In genomic region chr5:150206749-150207148, GRCm38 (mm10) we compare ENCODE assay signal across 20 mouse cellular contexts.
DNase-seq lines count a peak whose midpoint lies in the region; ATAC-seq and TF ChIP-seq lines count a peak whose summit lies in the region.
"Had no signal": no experiment of that assay in that cellular context is flagged by ENCODE, and none has a peak within 500 bp of the region (broad histone marks: within the 10 kb centered on the region; RNA-seq: fewer than 3 reads in every experiment).

No protein-coding gene starts in this region.

- TF ChIP-seq EP300 in heart, adult 2 months (IDR thresholded peaks at IDR 0.05; ENCODE audit: insufficient read depth, low read depth, low read length): no peak

- 91% methylated on average over 6 of the region's 6 CpGs for WGBS in heart, adult 2 months
- WGBS in heart, embryonic 11.5 days (ENCODE audit: insufficient replicate concordance): 76% methylated on average over 6 of the region's 6 CpGs
- WGBS in lung, embryonic 14.5 days: 86% methylated on average over 6 of the region's 6 CpGs

- intact Hi-C loops in heart, adult 2 months (cut with DNase I): no loop called here

- H3K36me3 ChIP-seq in heart, adult 2 months (ENCODE audit: control insufficient read depth, insufficient read depth, low read length): no peaks in the 10 kb centered on the region
- no peaks in the 10 kb centered on the region for H3K36me3 ChIP-seq in heart, embryonic 11.5 days (ENCODE audit: control insufficient read depth, insufficient read depth, low read length)
- H3K36me3 ChIP-seq in lung, embryonic 14.5 days (ENCODE audit: insufficient read depth): no peaks in the 10 kb centered on the region
- H3K36me3 ChIP-seq: embryonic facial prominence, embryonic 12.5 days; heart, embryonic 12.5 days; limb, embryonic 13.5 days; liver, embryonic 13.5 days; lung, embryonic 15.5 days had no signal

- no peak overlapping the region for H3K4me2 ChIP-seq in heart, embryonic 11.5 days
- no peak overlapping the region for H3K4me2 ChIP-seq in lung, embryonic 14.5 days

- no peak overlapping the region for H3K27ac ChIP-seq in heart, adult 2 months
- H3K27ac ChIP-seq in heart, embryonic 11.5 days (ENCODE audit: low read depth, low read length): no peak overlapping the region
- H3K27ac ChIP-seq in lung, embryonic 14.5 days (ENCODE audit: low read depth): no peak overlapping the region
- H3K27ac ChIP-seq in cortical plate, adult 2 months (ENCODE audit: insufficient read depth, low read length): no peak overlapping the region
- H3K27ac ChIP-seq: embryonic facial prominence, embryonic 12.5 days; limb, embryonic 13.5 days; liver, embryonic 13.5 days; lung, embryonic 15.5 days; macrophage had no signal

- TF ChIP-seq POLR2A in heart, adult 2 months (IDR thresholded peaks at IDR 0.05; ENCODE audit: insufficient read depth, low read depth, low read length): no peak
- no peak for TF ChIP-seq POLR2A in cortical plate, adult 2 months (IDR thresholded peaks at IDR 0.05; ENCODE audit: extremely low read depth, insufficient read depth, low read length)

- H3K79me2 ChIP-seq in heart, adult 2 months (replicated peaks; ENCODE audit: control insufficient read depth, insufficient read depth, low read length): peaks cover 1% of the 10 kb centered on the region; the same call in 1 of the 2 replicates

- peak; percentile 41 for TF ChIP-seq CTCF in heart, adult 2 months (IDR thresholded peaks at IDR 0.05)
- peak; percentile 35; the same call in 1 of the 2 replicates for TF ChIP-seq CTCF in lung, embryonic 14.5 days (IDR thresholded peaks at IDR 0.05; ENCODE audit: low read depth)
- 0 out of 2 replicates have a peak, but pooled peaks have one; percentile 3 for TF ChIP-seq CTCF in cortical plate, adult 2 months (IDR thresholded peaks at IDR 0.05; ENCODE audit: extremely low read depth, insufficient read depth, low read length)

- no peaks in the 10 kb centered on the region for H3K27me3 ChIP-seq in heart, adult 2 months (ENCODE audit: control insufficient read depth, insufficient read depth, low read length)
- H3K27me3 ChIP-seq in heart, embryonic 11.5 days (ENCODE audit: control insufficient read depth, insufficient read depth, low read length): no peaks in the 10 kb centered on the region
- H3K27me3 ChIP-seq in lung, embryonic 14.5 days (ENCODE audit: insufficient read depth, low read length): no peaks in the 10 kb centered on the region
- H3K27me3 ChIP-seq: embryonic facial prominence, embryonic 12.5 days; heart, embryonic 12.5 days; limb, embryonic 13.5 days; liver, embryonic 13.5 days; lung, embryonic 15.5 days had no signal

- H3K4me1 ChIP-seq in heart, adult 2 months (ENCODE audit: control insufficient read depth, insufficient read depth, low read length): peaks cover 2% of the 10 kb centered on the region
- H3K4me1 ChIP-seq in heart, embryonic 11.5 days (ENCODE audit: control insufficient read depth, insufficient read depth, low read length): no peaks in the 10 kb centered on the region
- no peaks in the 10 kb centered on the region for H3K4me1 ChIP-seq in lung, embryonic 14.5 days (ENCODE audit: insufficient read depth)
- H3K4me1 ChIP-seq in cortical plate, adult 2 months (ENCODE audit: control insufficient read depth, insufficient read depth, low read length): no peaks in the 10 kb centered on the region
- H3K4me1 ChIP-seq: liver, embryonic 13.5 days; lung, embryonic 15.5 days had no signal

- no peak overlapping the region for H3K9ac ChIP-seq in heart, adult 2 months (ENCODE audit: low read depth, low read length)
- no peak overlapping the region for H3K9ac ChIP-seq in heart, embryonic 11.5 days (ENCODE audit: low read depth, low read length)
- H3K9ac ChIP-seq in lung, embryonic 14.5 days: no peak overlapping the region
- H3K9ac ChIP-seq: embryonic facial prominence, embryonic 12.5 days; limb, embryonic 13.5 days; liver, embryonic 13.5 days; lung, embryonic 15.5 days had no signal

- no peak for ATAC-seq in heart, embryonic 11.5 days (replicated peaks; ENCODE audit: insufficient number of reproducible peaks, low FRiP score, low TSS enrichment)
- ATAC-seq in lung, embryonic 14.5 days (ENCODE audit: insufficient read depth): no peak
- ATAC-seq: CD4-positive, CD25-positive, alpha-beta regulatory T cell, adult 4 months had no signal

- DNase-seq in heart, adult 2 months: no peak
- DNase-seq in lung, embryonic 14.5 days: no peak
- DNase-seq in lung, postnatal 25 days (ENCODE audit: low spot score): no peak
- DNase-seq in ES-CJ7 (ENCODE audit: low read depth, low spot score): peak; percentile 36
- no peak for DNase-seq in frontal cortex, adult 2 months (ENCODE audit: extremely low spot score in 1 of 2, low spot score in 1 of 2)
- DNase-seq: cerebellum, adult 11-12 months; cerebellum, postnatal 10 days; heart, postnatal 10 days; kidney, adult 8-10 months; kidney, postnatal 10 days; layer of hippocampus, postnatal 36 days; liver, embryonic 13.5 days had no signal

- H3K9me3 ChIP-seq in heart, embryonic 11.5 days (replicated peaks; ENCODE audit: control insufficient read depth, low read length): no peaks in the 10 kb centered on the region
- no peaks in the 10 kb centered on the region for H3K9me3 ChIP-seq in lung, embryonic 14.5 days (ENCODE audit: low read depth, low read length)
- H3K9me3 ChIP-seq: embryonic facial prominence, embryonic 12.5 days; limb, embryonic 13.5 days; liver, embryonic 13.5 days; lung, embryonic 15.5 days had no signal

- no peak overlapping the region for H3K4me3 ChIP-seq in heart, adult 2 months
- no peak overlapping the region for H3K4me3 ChIP-seq in heart, embryonic 11.5 days (ENCODE audit: low read depth, low read length)
- H3K4me3 ChIP-seq in lung, embryonic 14.5 days (ENCODE audit: low read depth, low read length): no peak overlapping the region
- H3K4me3 ChIP-seq in cortical plate, adult 2 months (ENCODE audit: insufficient read depth, low read length): no peak overlapping the region
- H3K4me3 ChIP-seq: embryonic facial prominence, embryonic 12.5 days; limb, embryonic 13.5 days; liver, embryonic 13.5 days; lung, embryonic 15.5 days had no signal
